Mouse (Mus musculus): Measurements from ENCODE around the gene Ece2.

GRCm38 (mm10) chr16:20590680-20591038 is 39.0 kb upstream of the Ece2 start:
- no peak for TF ChIP-seq CTCF (IDR thresholded peaks at IDR 0.05; ENCODE audit: extremely low read depth, insufficient read depth, insufficient read length, insufficient replicate concordance)
- no peak for TF ChIP-seq POLR2A (IDR thresholded peaks at IDR 0.05; ENCODE audit: low read depth, low read length)
